In the genomic region with DNA sequence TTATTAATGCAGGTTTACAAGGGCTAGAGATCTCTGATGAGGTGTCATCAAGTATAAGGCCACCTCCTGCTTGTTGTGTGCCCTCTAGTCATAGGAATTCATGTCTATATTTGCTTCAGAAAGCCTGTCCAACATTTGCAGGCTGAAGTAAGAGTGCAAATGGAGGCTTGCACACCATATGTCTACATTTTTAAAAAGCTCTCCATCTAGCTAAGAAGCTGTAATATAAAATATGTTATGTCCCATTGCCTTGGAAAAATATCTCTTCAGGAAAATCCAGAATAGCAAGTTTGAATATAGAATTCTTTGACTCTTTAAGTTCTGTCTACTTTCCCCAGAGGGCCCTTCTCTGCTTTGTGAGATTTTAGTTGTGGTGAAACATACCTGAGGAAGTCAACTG, we compare ENCODE assay signal across 19 mouse cellular contexts.
"Had no signal": no experiment of that assay in that cellular context is flagged by ENCODE, and none has a peak within 500 bp of the region (broad histone marks: within the 10 kb centered on the region; RNA-seq: fewer than 3 reads in every experiment).

No protein-coding gene starts in this region.

- H3K4me3 ChIP-seq: midbrain, embryonic 10.5 days; midbrain, embryonic 13.5 days; myocyte; neural tube, embryonic 13.5 days; neural tube, embryonic 15.5 days had no signal

- ATAC-seq: midbrain, embryonic 13.5 days; midbrain, embryonic 16.5 days had no signal

- H3K9me3 ChIP-seq: midbrain, embryonic 10.5 days; midbrain, embryonic 13.5 days; neural tube, embryonic 13.5 days; neural tube, embryonic 15.5 days had no signal

- H3K4me2 ChIP-seq: lung, embryonic 14.5 days; midbrain, embryonic 13.5 days; neural tube, embryonic 13.5 days; neural tube, embryonic 15.5 days had no signal

- H3K27ac ChIP-seq: liver, embryonic 14.5 days; midbrain, embryonic 10.5 days; midbrain, embryonic 13.5 days; neural tube, embryonic 13.5 days; neural tube, embryonic 15.5 days had no signal

- H3K9ac ChIP-seq: liver, embryonic 14.5 days; lung, embryonic 14.5 days; midbrain, embryonic 13.5 days; neural tube, embryonic 13.5 days; neural tube, embryonic 15.5 days had no signal

- H3K27me3 ChIP-seq: midbrain, embryonic 13.5 days; neural tube, embryonic 13.5 days; neural tube, embryonic 15.5 days had no signal

- H3K4me1 ChIP-seq: midbrain, embryonic 10.5 days; midbrain, embryonic 13.5 days; neural tube, embryonic 13.5 days; neural tube, embryonic 15.5 days had no signal

- DNase-seq: lung, adult 18-20 months; lung, embryonic 14.5 days; lung, postnatal 10 days; lung, postnatal 4 days; retina, postnatal 1 day; right cerebral cortex, adult 18-20 months; right cerebral cortex, postnatal 25 days; right cerebral cortex, postnatal 4 days; spleen, adult 18-20 months; thymus, adult 2 months; thymus, postnatal 25 days; thymus, postnatal 4 days had no signal

- H3K36me3 ChIP-seq: midbrain, embryonic 10.5 days; midbrain, embryonic 13.5 days; neural tube, embryonic 13.5 days; neural tube, embryonic 15.5 days had no signal
